Mouse (Mus musculus) layer of hippocampus, adult 8-10 months (tissue): Measurements from ENCODE around the gene Slc9a9. TPM values are rescaled to one million over a fixed set of nuclear protein-coding genes. Genes with fewer than 3 reads are reported as not detected.

ENCODE experiments used
- DNase-seq, 2 experiments: peaks; one replicate each; pipeline ENCODE4 v3.0.0; 2022; ENCODE audit warnings: low spot score in 2 of 2
- total RNA-seq, 4 experiments: library from RNA; stranded (reverse); gene quantifications; 2 replicates each; pipeline ENCODE4 v1.2.4; 2022

Slc9a9 gene
- total RNA-seq, 4 experiments from 2014 or later, result 15.3 to 22.8 (median 19.3) TPM

- DNase-seq, result peak in 1 of 2 experiments; percentile 15
Observed at GRCm38 (mm10) chr9:95072450-95072955, 402.8 kb downstream of the Slc9a9 start.

- DNase-seq, result no peak
Observed at GRCm38 (mm10) chr9:95073691-95074090, 404.0 kb downstream of the Slc9a9 start.

GRCm38 (mm10) chr9:95075856-95076255 lies 406.1 kb downstream of the Slc9a9 start:
- no peak for DNase-seq

GRCm38 (mm10) chr9:95077938-95078337 lies 408.2 kb downstream of the Slc9a9 start:
- DNase-seq, result no peak

- DNase-seq, result no peak
Observed at GRCm38 (mm10) chr9:95078626-95079025, 408.9 kb downstream of the Slc9a9 start.

- DNase-seq, result no peak
Observed at GRCm38 (mm10) chr9:95079951-95080350, 410.2 kb downstream of the Slc9a9 start.

GRCm38 (mm10) chr9:95086109-95086821 lies 416.6 kb downstream of the Slc9a9 start:
- DNase-seq, result no peak

- DNase-seq, result no peak
Observed at GRCm38 (mm10) chr9:95088221-95088620, 418.5 kb downstream of the Slc9a9 start.

- DNase-seq, result peak; percentile 61 to 67
Observed at GRCm38 (mm10) chr9:95089050-95089449, 419.3 kb downstream of the Slc9a9 start.

- DNase-seq, result no peak
Observed at GRCm38 (mm10) chr9:95096486-95096885, 426.8 kb downstream of the Slc9a9 start.

- DNase-seq, result no peak
Observed at GRCm38 (mm10) chr9:95105768-95106167, 436.1 kb downstream of the Slc9a9 start.

- DNase-seq, result no peak
Observed at GRCm38 (mm10) chr9:95109799-95110198, 440.1 kb downstream of the Slc9a9 start.

- no peak for DNase-seq
Observed at GRCm38 (mm10) chr9:95110768-95111167, 441.1 kb downstream of the Slc9a9 start.

- DNase-seq, result no peak
Observed at GRCm38 (mm10) chr9:95111732-95112131, 442.0 kb downstream of the Slc9a9 start.

- no peak for DNase-seq
Observed at GRCm38 (mm10) chr9:95113157-95114135, 443.7 kb downstream of the Slc9a9 start.

- DNase-seq, result no peak
Observed at GRCm38 (mm10) chr9:95120062-95120461, 450.4 kb downstream of the Slc9a9 start.

GRCm38 (mm10) chr9:95121151-95121835 lies 451.6 kb downstream of the Slc9a9 start:
- DNase-seq, result no peak

- DNase-seq, result no peak
Observed at GRCm38 (mm10) chr9:95125683-95126082, 456.0 kb downstream of the Slc9a9 start.

GRCm38 (mm10) chr9:95127774-95128173 lies 458.1 kb downstream of the Slc9a9 start:
- DNase-seq, result no peak

- no peak for DNase-seq
Observed at GRCm38 (mm10) chr9:95149206-95149729, 479.6 kb downstream of the Slc9a9 start.

- no peak for DNase-seq
Observed at GRCm38 (mm10) chr9:95150096-95150495, 480.4 kb downstream of the Slc9a9 start.
